Mouse (Mus musculus) layer of hippocampus, adult 2 months (tissue): ENCODE data around the gene Dhrs4. TPM values are rescaled to one million over a fixed set of nuclear protein-coding genes. Genes with fewer than 3 reads are reported as not detected.

Experiments
- DNase-seq, 2 experiments: peaks; one replicate each; pipeline ENCODE4 v3.0.0; 2022; ENCODE audit warnings: low spot score in 2 of 2
- H3K27ac ChIP-seq: fragments of 200-600 bp; 2 replicates; pipeline ENCODE4 v1.8.1; 2022
- H3K4me3 ChIP-seq: fragments of 200-600 bp; 2 replicates; pipeline ENCODE4 v1.8.1; 2022; ENCODE audit warnings: mild to moderate bottlenecking
- CTCF ChIP-seq: fragments of 200-600 bp; conservative IDR thresholded peaks from 2 replicates; pipeline ENCODE4 v1.8.1; 2022; ENCODE audit warnings: antibody characterized with exemption, mild to moderate bottlenecking, moderate library complexity
- total RNA-seq, 2 experiments: library from RNA; stranded (reverse); gene quantifications; 2 replicates each; pipeline ENCODE4 v1.2.3; 2021

Gene Dhrs4
- total RNA-seq, 2 experiments from 2014 or later, result 18.6 to 23.7 TPM

DNA sequence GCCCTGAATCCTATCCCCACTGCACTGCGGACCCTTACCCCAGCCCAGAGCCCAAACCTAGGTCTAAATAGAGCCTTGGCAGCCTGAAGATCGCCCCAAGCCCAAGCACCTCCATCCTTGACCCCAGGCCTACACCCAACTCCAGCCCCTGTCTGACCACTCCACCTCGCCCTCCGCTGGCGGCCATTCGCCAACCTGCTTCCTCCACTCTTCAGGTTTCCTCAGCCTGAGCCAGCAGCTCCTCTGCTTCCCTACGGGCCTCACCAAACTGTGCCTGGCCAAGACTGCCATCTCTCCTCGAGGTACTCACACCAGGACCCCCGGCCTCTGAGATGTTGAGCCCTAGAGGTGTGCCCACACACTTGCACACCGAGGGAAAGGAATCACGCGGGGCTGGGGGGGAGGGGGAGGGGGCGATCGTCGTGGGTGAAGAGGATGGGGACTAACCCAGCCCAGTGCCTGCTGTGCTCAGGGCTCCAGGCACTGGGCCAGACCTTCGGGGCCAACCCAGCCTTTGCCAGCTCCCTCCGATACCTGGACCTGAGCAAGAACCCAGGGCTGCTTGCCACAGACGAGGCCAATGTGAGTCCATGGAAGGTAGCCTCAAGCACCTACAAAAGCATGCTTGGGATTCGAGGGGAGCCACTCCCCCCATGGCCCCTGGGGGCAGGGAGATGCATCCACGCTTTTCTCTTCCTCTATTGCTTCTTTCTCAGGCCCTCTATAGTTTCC is 17.1 kb downstream of the Dhrs4 start:
- H3K27ac ChIP-seq, result no peak overlapping the region
- DNase-seq, result no peak
- no peak overlapping the region for H3K4me3 ChIP-seq
- no peak for TF ChIP-seq CTCF

DNA sequence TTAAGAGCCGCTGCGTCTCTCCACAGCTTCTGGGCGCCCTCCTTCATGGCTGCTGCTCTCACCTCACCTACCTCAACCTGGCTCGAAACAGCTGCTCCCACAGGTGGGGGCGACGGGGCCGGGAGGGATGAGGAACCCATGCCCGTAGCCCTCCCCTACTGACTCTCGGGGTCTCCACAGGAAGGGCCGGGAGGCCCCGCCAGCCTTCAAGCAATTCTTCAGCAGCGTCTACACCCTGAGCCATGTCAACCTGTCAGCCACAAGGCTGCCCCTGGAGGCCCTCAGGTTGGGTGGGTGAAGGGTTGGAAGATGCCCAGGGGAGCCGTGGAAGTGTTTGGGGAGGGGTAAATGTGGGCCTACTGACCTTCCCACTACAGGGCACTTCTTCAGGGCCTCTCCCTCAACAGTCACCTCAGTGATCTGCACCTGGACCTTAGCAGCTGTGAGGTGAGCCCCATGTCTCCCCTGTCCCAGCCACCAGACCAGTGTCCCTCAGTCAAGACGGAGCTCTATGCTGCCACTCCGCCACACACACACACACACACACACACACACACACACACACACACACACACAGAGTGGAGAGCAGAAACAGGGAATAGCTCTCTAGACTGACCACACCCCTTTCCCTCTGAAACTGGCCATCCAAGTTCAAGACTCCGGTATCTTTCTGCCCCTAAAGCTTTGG is 18.3 kb downstream of the Dhrs4 start:
- no peak for TF ChIP-seq CTCF
- Histone ChIP-seq H3K27ac (no peak overlapping the region), H3K4me3 (no peak overlapping the region)
- DNase-seq, result no peak

DNA sequence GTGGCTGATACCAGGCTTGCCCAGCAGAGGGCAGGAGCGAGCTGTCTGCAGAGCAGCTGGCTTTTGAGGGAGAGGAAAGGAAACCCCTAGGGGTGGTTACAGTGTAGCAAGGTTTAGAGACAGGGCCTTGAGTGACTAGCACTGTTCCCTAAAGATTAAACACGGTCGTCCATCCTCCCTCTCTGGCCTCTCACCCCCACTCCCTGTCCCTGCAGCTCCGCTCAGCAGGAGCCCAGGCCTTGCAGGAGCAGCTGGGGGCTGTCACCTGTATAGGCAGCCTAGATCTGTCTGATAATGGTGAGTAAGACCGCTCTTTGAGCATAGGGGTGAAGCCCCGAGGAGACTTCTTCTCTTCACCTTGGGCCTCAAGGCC is 18.9 kb downstream of the Dhrs4 start:
- TF ChIP-seq CTCF, result peak; percentile 88

DNA sequence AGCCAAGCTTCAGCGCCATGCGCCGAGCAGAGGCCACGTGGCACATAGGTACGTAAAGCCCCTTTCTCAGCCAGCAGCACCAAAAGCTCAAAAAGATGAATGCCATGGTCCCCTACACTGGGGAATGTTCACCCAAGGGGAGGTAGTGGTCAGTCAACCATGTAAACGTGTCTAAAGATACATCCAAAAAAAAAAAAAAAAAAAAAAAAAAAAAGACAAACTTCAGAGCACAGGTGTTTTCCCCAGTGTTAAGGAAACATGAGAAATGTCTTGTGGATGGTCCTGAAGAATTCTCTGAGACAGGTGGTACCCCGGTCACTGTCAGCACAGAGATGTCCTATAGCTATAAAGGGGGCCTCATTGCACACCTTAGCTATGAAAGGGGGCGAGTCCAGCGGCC is 27.1 kb downstream of the Dhrs4 start:
- TF ChIP-seq CTCF, result no peak
- Histone ChIP-seq H3K4me3 (no peak overlapping the region), H3K27ac (no peak overlapping the region)
- DNase-seq, result no peak

More for the DNA sequence above, 18.9 kb downstream of the Dhrs4 start:
- H3K27ac ChIP-seq, result peak overlapping the region; percentile 6; the same call in 1 of the 2 replicates
- DNase-seq, result peak; percentile 84 to 93
- no peak overlapping the region for H3K4me3 ChIP-seq

DNA sequence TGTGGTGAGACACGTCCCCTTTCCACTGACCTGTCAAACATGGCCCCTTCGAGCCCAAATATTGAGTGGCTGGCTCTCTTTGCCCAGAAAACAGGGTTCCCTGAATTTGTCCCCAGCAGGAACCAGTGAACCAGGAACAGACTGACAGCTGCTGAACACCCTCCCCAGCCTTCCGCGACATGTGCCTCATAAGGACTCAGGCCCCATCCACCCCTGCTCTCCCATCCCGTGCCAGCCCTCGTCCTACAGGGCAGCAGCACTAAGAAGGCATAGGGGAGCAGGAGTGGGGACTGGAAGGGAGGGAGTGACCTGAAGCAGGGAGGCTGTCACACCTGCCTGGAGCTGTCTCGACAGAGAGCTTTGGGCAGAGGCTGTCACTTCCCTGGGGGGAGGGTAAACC is 29.2 kb downstream of the Dhrs4 start:
- TF ChIP-seq CTCF, result no peak
- Histone ChIP-seq H3K27ac (peak overlapping the region; percentile 69), H3K4me3 (no peak overlapping the region)
- DNase-seq, result no peak

DNA sequence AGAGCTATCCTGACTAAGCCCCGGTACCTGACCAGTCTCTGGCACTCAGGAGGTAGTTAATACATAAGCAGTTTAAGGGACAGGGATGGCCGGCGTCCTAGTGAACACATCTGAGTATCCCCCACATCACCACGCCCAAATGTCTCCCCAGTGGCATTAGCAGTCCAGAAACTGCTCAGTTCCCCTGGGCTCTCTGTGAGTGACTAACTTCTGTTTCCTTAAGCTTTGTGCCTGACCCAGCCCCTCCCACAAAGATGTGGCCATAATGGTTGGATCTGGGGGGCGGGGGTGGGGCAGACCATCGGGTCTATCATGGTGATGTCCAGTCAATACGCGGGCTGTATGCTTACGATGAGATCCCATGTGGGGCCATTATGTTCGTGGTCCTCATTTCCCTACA is 31.0 kb downstream of the Dhrs4 start:
- TF ChIP-seq CTCF, result no peak
- H3K4me3 ChIP-seq, result peak overlapping the region; percentile 35
- DNase-seq, result no peak
- H3K27ac ChIP-seq, result peak overlapping the region; percentile 100

DNA sequence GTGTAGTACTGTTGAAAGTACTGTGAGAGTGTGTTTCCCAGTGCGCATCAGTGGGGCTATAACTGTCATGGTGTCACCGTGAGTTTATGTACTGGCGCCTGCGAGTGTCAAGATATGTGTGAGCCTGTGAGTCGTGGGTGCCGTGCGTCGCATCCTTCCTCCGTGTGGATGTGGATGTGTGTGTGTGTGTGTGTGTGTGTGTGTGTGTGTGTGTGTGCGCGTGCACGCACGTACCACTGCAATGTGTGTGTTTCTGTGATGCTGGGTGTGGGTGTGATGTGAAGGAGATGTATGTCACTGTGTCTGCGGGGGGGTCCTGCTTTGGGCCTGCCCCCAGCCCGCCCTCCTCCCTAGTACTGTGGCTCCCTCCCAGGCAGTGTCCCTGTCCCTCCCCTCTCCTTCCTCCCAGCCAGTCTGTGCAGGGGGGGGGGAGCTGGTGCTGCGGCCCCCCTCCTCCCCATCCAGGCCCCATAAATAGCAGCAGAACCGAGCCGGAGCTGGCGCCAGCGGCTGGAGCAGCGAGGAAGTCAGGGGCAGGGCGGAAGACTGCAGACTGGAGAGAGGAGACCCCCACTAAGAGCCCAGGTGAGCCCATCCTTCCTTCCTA is 31.7 kb downstream of the Dhrs4 start, which contains the start of gene Cpne6:
Gene Cpne6, plus strand, starts transcription at position 321 of the 607 bp plus-strand sequence.
- DNase-seq, result peak; percentile 68 to 77
- Histone ChIP-seq H3K27ac (peak within 1 kb of the TSS; percentile 100), H3K4me3 (peak within 1 kb of the TSS; percentile 78)
- no peak for TF ChIP-seq CTCF

DNA sequence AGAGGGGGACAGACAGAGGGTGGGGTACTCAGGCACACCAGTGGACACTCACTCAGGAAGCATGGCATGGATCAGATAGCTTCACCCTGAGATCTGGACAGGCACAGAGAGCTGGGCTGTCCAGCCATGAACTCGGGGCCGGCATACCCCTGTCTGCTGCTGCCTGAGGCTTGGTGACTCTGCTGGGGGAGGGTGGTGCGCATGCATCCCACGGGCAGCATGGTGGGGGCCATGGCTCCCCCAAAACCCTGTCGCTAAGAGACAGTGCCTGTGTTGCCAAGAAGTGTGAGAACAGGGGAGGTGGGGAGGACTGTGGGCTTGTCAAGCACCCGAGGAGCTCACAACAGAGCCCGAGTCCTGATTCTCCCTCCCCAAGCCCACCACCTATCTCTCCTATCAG is 32.5 kb downstream of the Dhrs4 start:
- TF ChIP-seq CTCF, result no peak
- Histone ChIP-seq H3K4me3 (peak overlapping the region; percentile 78), H3K27ac (peak overlapping the region; percentile 100)
- DNase-seq, result peak; percentile 76 to 86

DNA sequence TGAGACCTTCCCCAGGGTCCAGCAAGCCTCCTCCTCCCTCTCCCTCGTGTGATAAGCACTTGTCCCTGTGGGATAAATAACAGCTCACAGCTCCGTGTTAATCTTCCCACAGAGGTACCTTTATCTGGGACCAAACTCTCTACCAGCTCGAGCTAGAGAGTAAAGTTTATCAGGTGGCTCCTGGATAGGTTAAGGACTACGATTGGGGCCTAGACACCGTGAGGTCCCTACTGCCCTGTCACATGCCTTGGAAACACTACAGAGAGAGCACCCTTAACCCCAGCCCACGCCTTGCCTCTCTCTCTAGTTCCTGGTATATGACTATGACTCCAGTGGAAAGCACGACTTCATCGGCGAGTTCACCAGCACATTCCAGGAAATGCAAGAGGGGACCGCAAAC is 35.4 kb downstream of the Dhrs4 start:
- DNase-seq, result no peak
- Histone ChIP-seq H3K4me3 (peak overlapping the region; percentile 78), H3K27ac (peak overlapping the region; percentile 100)
- TF ChIP-seq CTCF, result no peak

DNA sequence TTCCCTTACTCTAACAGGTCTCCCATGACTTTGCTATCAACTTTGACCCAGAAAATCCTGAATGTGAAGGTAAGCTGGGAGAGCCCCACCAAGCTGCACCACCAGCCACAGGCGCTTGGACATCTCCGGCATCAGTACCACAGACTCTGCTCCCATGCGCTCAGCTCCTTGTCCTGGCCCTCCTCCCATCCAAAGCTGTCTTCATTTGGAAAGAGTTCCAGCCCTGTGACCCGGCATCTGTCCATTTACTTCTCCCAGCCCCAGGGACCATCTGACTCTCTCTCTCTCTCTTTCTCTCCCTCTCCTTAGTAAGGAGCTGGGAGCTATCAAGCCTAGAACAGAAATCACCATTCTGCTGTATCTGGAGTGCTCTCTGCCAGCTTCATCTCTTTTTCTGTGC is 37.3 kb downstream of the Dhrs4 start:
- no peak overlapping the region for H3K4me3 ChIP-seq
- no peak for TF ChIP-seq CTCF
- peak overlapping the region; percentile 92; the same call in 1 of the 2 replicates for H3K27ac ChIP-seq
- no peak for DNase-seq

DNA sequence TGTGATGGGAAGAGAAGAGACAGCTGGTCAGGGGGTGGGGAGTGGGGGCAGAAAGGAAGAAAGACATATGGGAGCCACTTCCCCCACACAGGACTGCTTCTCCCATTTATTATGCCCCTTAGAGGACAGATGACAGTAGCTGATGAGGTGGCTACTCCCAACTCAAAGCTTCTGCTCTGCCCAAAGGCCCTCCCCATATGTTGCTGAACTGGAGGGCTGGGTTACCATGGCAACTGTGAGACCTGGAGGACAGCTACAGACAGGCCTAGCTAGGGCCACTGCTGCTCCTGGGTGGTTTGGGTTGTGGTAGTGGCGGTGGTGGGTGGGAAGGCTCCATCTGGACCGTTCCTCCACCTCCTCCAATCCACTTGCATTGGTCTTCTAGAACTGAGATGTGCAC is 40.3 kb downstream of the Dhrs4 start:
- Histone ChIP-seq H3K4me3 (no peak overlapping the region), H3K27ac (peak overlapping the region; percentile 92)
- DNase-seq, result peak; percentile 60 to 86
- no peak for TF ChIP-seq CTCF

DNA sequence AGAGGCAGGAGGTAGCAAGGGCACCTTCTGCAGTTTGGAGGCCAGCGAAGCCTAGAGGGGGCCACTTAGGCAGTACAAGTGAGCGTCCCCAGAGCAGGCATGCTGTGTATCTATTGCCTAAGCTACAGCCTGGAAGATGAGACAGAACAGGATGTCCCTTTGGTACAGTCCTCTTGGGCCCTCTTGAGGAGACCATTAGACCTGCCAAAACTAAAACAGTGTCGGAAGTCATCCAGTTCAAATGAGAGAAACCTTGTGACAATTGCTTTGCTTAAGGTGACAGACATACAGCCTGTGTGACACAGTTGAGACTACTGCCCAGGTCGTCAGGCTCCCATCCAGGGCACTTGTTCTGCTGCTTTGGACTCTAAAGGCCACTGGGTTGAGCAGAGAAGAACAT is 41.0 kb downstream of the Dhrs4 start:
- H3K27ac ChIP-seq, result peak overlapping the region; percentile 92
- peak; percentile 20; the same call in 1 of the 2 replicates for TF ChIP-seq CTCF
- H3K4me3 ChIP-seq, result peak overlapping the region; percentile 30
- DNase-seq, result no peak

DNA sequence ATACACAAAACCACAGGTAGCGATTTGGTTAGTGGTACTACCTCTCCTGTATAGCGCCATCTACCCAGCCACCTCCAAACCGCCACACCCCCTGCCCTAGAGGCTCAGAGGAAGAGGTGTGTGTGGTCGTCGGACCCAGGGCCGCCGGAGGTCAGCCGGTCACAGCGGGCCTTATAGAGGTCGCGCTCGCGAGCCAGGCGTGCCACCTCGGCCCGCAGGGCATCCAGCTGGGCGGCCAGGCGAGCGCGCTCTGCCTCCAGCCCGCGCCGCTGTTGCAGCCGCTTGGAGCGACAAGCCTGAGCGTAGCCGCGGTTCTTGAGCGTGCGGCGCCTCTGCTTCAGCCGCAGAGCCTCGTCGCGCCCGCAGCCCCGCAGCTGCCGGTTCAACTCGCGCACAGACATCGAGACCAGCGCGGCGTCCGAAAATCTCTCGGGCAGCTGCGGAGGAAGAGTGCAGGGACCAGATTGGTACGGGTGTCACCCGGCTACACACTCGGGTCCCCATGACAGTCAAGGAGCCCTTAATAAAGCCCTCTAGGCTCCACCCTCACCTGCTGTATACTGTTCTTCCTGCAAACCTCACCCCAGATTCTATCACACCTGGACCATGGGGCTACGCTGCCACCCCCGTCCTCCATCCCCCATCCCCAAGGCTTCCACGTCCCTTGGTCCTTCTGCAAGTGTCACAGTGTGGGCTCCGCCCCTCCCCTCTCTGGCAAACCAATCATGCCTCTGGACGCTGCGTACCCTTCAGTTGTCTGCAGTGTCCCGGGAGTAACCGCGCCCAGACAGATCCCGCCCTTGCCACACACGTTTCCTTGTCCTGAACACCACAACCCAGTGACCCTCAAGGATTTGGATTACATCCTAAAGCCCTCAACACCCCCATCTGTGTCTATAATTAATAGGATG is 42.1 kb downstream of the Dhrs4 start:
- peak; percentile 58 for TF ChIP-seq CTCF
- H3K27ac ChIP-seq, result peak overlapping the region; percentile 92

More for the DNA sequence above, 42.1 kb downstream of the Dhrs4 start:
- H3K4me3 ChIP-seq, result peak overlapping the region; percentile 62
- DNase-seq, result no peak
